9 mouse cellular contexts compared by ENCODE assay signal in the genomic region with DNA sequence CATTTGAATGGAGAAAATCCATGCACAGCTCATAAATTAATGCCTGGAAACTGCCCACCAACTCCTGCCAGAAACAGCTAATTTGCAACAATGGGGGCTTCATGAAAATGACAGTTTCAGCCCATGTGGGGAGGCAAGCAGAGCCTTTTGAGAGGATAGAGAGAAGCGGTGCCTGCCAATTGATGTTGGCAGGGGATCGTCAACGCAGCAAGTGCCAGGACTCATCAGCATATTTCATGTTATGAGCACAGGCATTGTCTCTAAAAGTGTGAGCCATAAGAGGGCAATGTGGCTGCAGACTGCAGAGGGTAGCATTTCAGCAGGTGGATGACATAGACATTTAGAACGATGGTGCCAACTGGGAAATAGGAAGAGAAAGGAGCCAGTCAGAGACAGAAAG.
DNase-seq lines count a peak whose midpoint lies in the region; ATAC-seq lines count a peak whose summit lies in the region.
"Had no signal": no experiment of that assay in that cellular context is flagged by ENCODE, and none has a peak within 500 bp of the region (broad histone marks: within the 10 kb centered on the region; RNA-seq: fewer than 3 reads in every experiment).

No protein-coding gene starts in this region.

- WGBS in midbrain, embryonic 11.5 days, result 52% methylated on average over 4 of the region's 4 CpGs
- 81% methylated on average over 4 of the region's 4 CpGs for WGBS in midbrain, embryonic 10.5 days
- WGBS in hindbrain, embryonic 12.5 days, result 41% methylated on average over 4 of the region's 4 CpGs

- no peak overlapping the region for H3K4me2 ChIP-seq in midbrain, embryonic 11.5 days
- no peak overlapping the region for H3K4me2 ChIP-seq in hindbrain, embryonic 12.5 days (replicated peaks)

- no peaks in the 10 kb centered on the region for H3K4me1 ChIP-seq in midbrain, embryonic 11.5 days (ENCODE audit: control insufficient read depth, insufficient read depth, low read length)
- peaks cover 13% of the 10 kb centered on the region; the same call in 1 of the 2 replicates for H3K4me1 ChIP-seq in midbrain, embryonic 10.5 days
- 0 out of 2 replicates have a peak, but pooled peaks cover 3% of the 10 kb centered on the region for H3K4me1 ChIP-seq in hindbrain, embryonic 12.5 days

- H3K36me3 ChIP-seq in midbrain, embryonic 11.5 days (ENCODE audit: control insufficient read depth, insufficient read depth, low read length), result no peaks in the 10 kb centered on the region
- H3K36me3 ChIP-seq in midbrain, embryonic 10.5 days, result no peaks in the 10 kb centered on the region
- H3K36me3 ChIP-seq in hindbrain, embryonic 12.5 days, result no peaks in the 10 kb centered on the region

- H3K9ac ChIP-seq in midbrain, embryonic 11.5 days (ENCODE audit: low read length), result no peak overlapping the region
- H3K9ac ChIP-seq in hindbrain, embryonic 12.5 days, result no peak overlapping the region
- H3K9ac ChIP-seq: liver, embryonic 14.5 days had no signal

- H3K4me3 ChIP-seq in midbrain, embryonic 11.5 days (ENCODE audit: low read depth, low read length), result no peak overlapping the region
- no peak overlapping the region for H3K4me3 ChIP-seq in midbrain, embryonic 10.5 days
- no peak overlapping the region for H3K4me3 ChIP-seq in hindbrain, embryonic 12.5 days

- intact Hi-C loops in left cerebral cortex, postnatal 36 days (cut with DNase I), result no loop called here

- H3K27ac ChIP-seq in midbrain, embryonic 11.5 days (ENCODE audit: low read depth, low read length), result no peak overlapping the region
- no peak overlapping the region for H3K27ac ChIP-seq in midbrain, embryonic 10.5 days (replicated peaks)
- no peak overlapping the region for H3K27ac ChIP-seq in hindbrain, embryonic 12.5 days
- H3K27ac ChIP-seq: liver, embryonic 14.5 days had no signal

- no peaks in the 10 kb centered on the region for H3K9me3 ChIP-seq in midbrain, embryonic 11.5 days (ENCODE audit: control insufficient read depth, low read length)
- no peaks in the 10 kb centered on the region for H3K9me3 ChIP-seq in midbrain, embryonic 10.5 days (replicated peaks)
- no peaks in the 10 kb centered on the region for H3K9me3 ChIP-seq in hindbrain, embryonic 12.5 days (replicated peaks)

- no peak for DNase-seq in midbrain, embryonic 11.5 days (ENCODE audit: low spot score, missing footprints)
- DNase-seq in midbrain, embryonic 10.5 days (ENCODE audit: low spot score), result no peak
- DNase-seq in left cerebral cortex, postnatal 36 days (ENCODE audit: low spot score in 2 of 2), result peak; percentile 6 to 13
- DNase-seq in spleen, postnatal 14 days (ENCODE audit: low spot score in 2 of 2), result no peak
- no peak for DNase-seq in kidney, adult 8-10 months

- ATAC-seq in midbrain, embryonic 11.5 days (ENCODE audit: low FRiP score), result peak; percentile 40; the same call in 1 of the 2 replicates
- ATAC-seq in hindbrain, embryonic 12.5 days (ENCODE audit: low FRiP score), result 0 out of 2 replicates have a peak, but pooled peaks have one; percentile 46
- no peak for ATAC-seq in activated CD4-positive, CD25-positive, alpha-beta regulatory T cell, adult 4 months
- ATAC-seq in megakaryocyte-erythroid progenitor cell, adult 5-6 weeks (replicated peaks; ENCODE audit: low FRiP score, low TSS enrichment, poor library complexity, severe bottlenecking), result no peak

- H3K27me3 ChIP-seq in midbrain, embryonic 11.5 days (ENCODE audit: control insufficient read depth, insufficient read depth, low read length), result no peaks in the 10 kb centered on the region
- no peaks in the 10 kb centered on the region for H3K27me3 ChIP-seq in midbrain, embryonic 10.5 days (ENCODE audit: low read depth, poor library complexity, severe bottlenecking)
- no peaks in the 10 kb centered on the region for H3K27me3 ChIP-seq in hindbrain, embryonic 12.5 days

Comparison
In these comparisons a context has a peak if more than half of its experiments do, and no peak if none do; other contexts are left out.
1. ATAC-seq: peak in midbrain, embryonic 11.5 days (single experiment) and hindbrain, embryonic 12.5 days (single experiment); none in activated CD4-positive, CD25-positive, alpha-beta regulatory T cell, adult 4 months (single experiment) and megakaryocyte-erythroid progenitor cell, adult 5-6 weeks (single experiment).
2. DNase-seq: peak in left cerebral cortex, postnatal 36 days (2 of 2); none in midbrain, embryonic 11.5 days (single experiment), midbrain, embryonic 10.5 days (single experiment), spleen, postnatal 14 days (0 of 2) and kidney, adult 8-10 months (0 of 2).